Mouse (Mus musculus) MEL (cell line): ENCODE results near the gene Nupr1l.

ENCODE experiments used
- ELF1 ChIP-seq: IDR thresholded peaks from 2 replicates; pipeline ENCODE4 v1.6.1; 2014; ENCODE audit warnings: low read depth, mild to moderate bottlenecking, inconsistent platforms, low read length, improper control_type of control experiment, moderate library complexity
- MAX ChIP-seq: IDR thresholded peaks from 2 replicates; pipeline ENCODE4 v1.6.1; 2011; ENCODE audit warnings: low read length, improper control_type of control experiment
- RAD21 ChIP-seq: IDR thresholded peaks from 2 replicates; pipeline ENCODE4 v1.6.1; 2011; ENCODE audit warnings: mild to moderate bottlenecking, low read depth, low read length, improper control_type of control experiment
- SMC3 ChIP-seq: IDR thresholded peaks from 2 replicates; pipeline ENCODE4 v1.6.1; 2011; ENCODE audit warnings: low read depth, low read length, improper control_type of control experiment
- TAL1 ChIP-seq: IDR thresholded peaks from 2 replicates; pipeline ENCODE4 v1.6.1; 2012; ENCODE audit warnings: mild to moderate bottlenecking, inconsistent platforms, low read length, moderate library complexity, mixed read lengths

- TF ChIP-seq TAL1 (no peak), MAX (no peak), SMC3 (no peak), RAD21 (no peak), ELF1 (no peak)
Measured at GRCm38 (mm10) chr5:129875098-129875497, 33.2 kb upstream of the Nupr1l start.
